Mouse (Mus musculus) bone marrow, adult 2 months (tissue): ENCODE results near the gene Olfr1061.
"Not testable (repeated sequence)": the region's sequence is repeated elsewhere in the genome, so short reads cannot be mapped to it uniquely, and the experiment has no call there.

ENCODE experiments used
- CTCF ChIP-seq: fragments of 200-500 bp; IDR thresholded peaks from 2 replicates; pipeline ENCODE4 v1.5.1; 2011; ENCODE audit warnings: low read length, control low read depth; ENCODE audit not compliant: control insufficient read depth, insufficient read depth
- POLR2A ChIP-seq: fragments of 200-500 bp; IDR thresholded peaks from 2 replicates; pipeline ENCODE4 v1.6.1; 2011; ENCODE audit warnings: low read depth, mild to moderate bottlenecking, control low read depth, low read length, borderline replicate concordance; ENCODE audit not compliant: control insufficient read depth

- TF ChIP-seq CTCF, POLR2A: not testable (repeated sequence)
These were observed 14.7 kb upstream of the Olfr1061 start for GRCm38 (mm10) chr2:86428511-86428910.
